ENCODE assay signal across 7 mouse cellular contexts in the genomic region with DNA sequence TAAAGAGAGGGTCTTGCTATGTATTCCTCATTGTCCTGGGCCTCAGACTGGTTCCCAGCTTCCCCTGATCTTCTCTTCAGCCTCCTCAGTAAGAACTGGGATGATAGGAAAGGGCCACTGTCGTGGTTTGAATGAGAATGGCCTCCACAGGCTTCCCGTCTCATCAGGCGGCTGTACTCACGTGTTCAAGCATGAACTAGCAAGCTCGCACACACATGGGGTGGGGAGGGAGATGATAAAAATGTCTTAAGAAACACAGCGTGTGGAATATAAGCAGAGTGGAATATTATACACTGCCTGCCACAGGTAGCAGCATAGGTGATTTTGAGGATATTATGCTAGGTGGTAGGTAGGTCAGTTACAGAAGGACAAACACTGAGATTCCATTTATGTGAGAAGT. TPM values are rescaled to one million over a fixed set of nuclear protein-coding genes. Genes with fewer than 3 reads are reported as not detected.
A peak's percentile ranks its signal among the peaks of the same experiment; 100 is the strongest.
DNase-seq lines count a peak whose midpoint lies in the region; ATAC-seq and TF ChIP-seq lines count a peak whose summit lies in the region.

No protein-coding gene starts in this region.

- H3K27me3 ChIP-seq in lung, embryonic 15.5 days = no peaks in the 10 kb centered on the region
- H3K27me3 ChIP-seq in forebrain, embryonic 10.5 days (ENCODE audit: poor library complexity, severe bottlenecking) = no peaks in the 10 kb centered on the region
- no peaks in the 10 kb centered on the region for H3K27me3 ChIP-seq in limb, embryonic 11.5 days (ENCODE audit: control insufficient read depth, insufficient read depth, low read length)
- no peaks in the 10 kb centered on the region for H3K27me3 ChIP-seq in small intestine, adult 2 months (ENCODE audit: control insufficient read depth, insufficient read depth, low read length)

- peaks cover 11% of the 10 kb centered on the region for H3K4me1 ChIP-seq in lung, embryonic 15.5 days
- peaks cover 21% of the 10 kb centered on the region for H3K4me1 ChIP-seq in forebrain, embryonic 10.5 days
- H3K4me1 ChIP-seq in limb, embryonic 11.5 days (ENCODE audit: control insufficient read depth, insufficient read depth, low read length) = peaks cover 5% of the 10 kb centered on the region
- H3K4me1 ChIP-seq in small intestine, adult 2 months (ENCODE audit: control insufficient read depth, insufficient read depth, insufficient read length, low read length) = peaks cover 14% of the 10 kb centered on the region

- H3K27ac ChIP-seq in lung, embryonic 15.5 days = peak overlapping the region; percentile 76; the same call in 1 of the 2 replicates
- peak overlapping the region; percentile 88 for H3K27ac ChIP-seq in forebrain, embryonic 10.5 days
- no peak overlapping the region for H3K27ac ChIP-seq in limb, embryonic 11.5 days (replicated peaks; ENCODE audit: low read depth, low read length)
- H3K27ac ChIP-seq in small intestine, adult 2 months (ENCODE audit: insufficient read depth, low read depth, low read length) = peak overlapping the region; percentile 82

- H3K36me3 ChIP-seq in lung, embryonic 15.5 days = no peaks in the 10 kb centered on the region
- peaks cover 7% of the 10 kb centered on the region for H3K36me3 ChIP-seq in forebrain, embryonic 10.5 days (replicated peaks)
- no peaks in the 10 kb centered on the region for H3K36me3 ChIP-seq in limb, embryonic 11.5 days (ENCODE audit: control insufficient read depth, insufficient read depth, low read length)
- H3K36me3 ChIP-seq in small intestine, adult 2 months (ENCODE audit: control insufficient read depth, insufficient read depth, low read length) = no peaks in the 10 kb centered on the region

- no peak for TF ChIP-seq POLR2A in small intestine, adult 2 months (IDR thresholded peaks at IDR 0.05; ENCODE audit: low read depth, low read length)

- TF ChIP-seq CTCF in small intestine, adult 2 months (IDR thresholded peaks at IDR 0.05; ENCODE audit: extremely low read depth, insufficient read length, insufficient replicate concordance, low read depth, low read length) = no peak

- H3K9ac ChIP-seq in lung, embryonic 15.5 days = 0 out of 2 replicates have a peak overlapping the region, but pooled peaks have one; percentile 51
- peak overlapping the region; percentile 75; the same call in 1 of the 2 replicates for H3K9ac ChIP-seq in limb, embryonic 11.5 days (ENCODE audit: low read length)

- no peaks in the 10 kb centered on the region for H3K9me3 ChIP-seq in lung, embryonic 15.5 days
- no peaks in the 10 kb centered on the region for H3K9me3 ChIP-seq in forebrain, embryonic 10.5 days
- H3K9me3 ChIP-seq in limb, embryonic 11.5 days (ENCODE audit: control insufficient read depth, low read length) = no peaks in the 10 kb centered on the region

- WGBS in lung, embryonic 15.5 days = 64% methylated on average over 6 of the region's 6 CpGs
- 72% methylated on average over 6 of the region's 6 CpGs for WGBS in forebrain, embryonic 10.5 days
- 73% methylated on average over 6 of the region's 6 CpGs for WGBS in limb, embryonic 11.5 days
- WGBS in small intestine, adult 2 months = 64% methylated on average over 6 of the region's 6 CpGs

- intact Hi-C loops in left cerebral cortex, postnatal 4 days (cut with DNase I) = no loop called here

- ATAC-seq in lung, embryonic 15.5 days (ENCODE audit: borderline replicate concordance, extremely low read depth, low FRiP score, low TSS enrichment) = no peak
- no peak for ATAC-seq in limb, embryonic 11.5 days (ENCODE audit: insufficient number of reproducible peaks, low FRiP score, low TSS enrichment, low read depth)

- H3K4me2 ChIP-seq in lung, embryonic 15.5 days = peak overlapping the region; percentile 72
- peak overlapping the region; percentile 85 for H3K4me2 ChIP-seq in limb, embryonic 11.5 days (ENCODE audit: low read depth, severe bottlenecking)

- peak overlapping the region; percentile 48 for H3K4me3 ChIP-seq in lung, embryonic 15.5 days
- H3K4me3 ChIP-seq in forebrain, embryonic 10.5 days = peak overlapping the region; percentile 65
- peak overlapping the region; percentile 50; the same call in 1 of the 2 replicates for H3K4me3 ChIP-seq in limb, embryonic 11.5 days (ENCODE audit: low read depth, low read length)
- no peak overlapping the region for H3K4me3 ChIP-seq in small intestine, adult 2 months (ENCODE audit: low read depth, low read length)

- no peak for DNase-seq in lung, adult 18-20 months
- DNase-seq in forebrain, embryonic 10.5 days (ENCODE audit: extremely low spot score, low spot score) = no peak
- DNase-seq in limb, embryonic 11.5 days (ENCODE audit: low spot score) = no peak
- DNase-seq in embryo, embryonic 11 days = no peak
- no peak for DNase-seq in left cerebral cortex, postnatal 4 days

RNA-seq across cellular contexts. Expression of gene Neil1, which starts 0.9 kb away (rescaled TPM):
- 7.8 and 10.0 TPM in 2 replicates for polyA plus RNA-seq in lung, embryonic 15.5 days (2015; fragmentation: Nextera tagmentation; extraction: Ambion mirVana)
- 5.6 and 6.0 TPM in 2 replicates for polyA plus RNA-seq in forebrain, embryonic 10.5 days (2016; fragmentation: Nextera tagmentation; extraction: Ambion mirVana)
- polyA plus RNA-seq in limb, embryonic 11.5 days (2014; fragmentation: Nextera tagmentation; extraction: Ambion mirVana) = 6.1 and 6.2 TPM in 2 replicates
- polyA plus RNA-seq in small intestine, adult 2 months (2012; rRNA removed) = 4.4 and 8.5 TPM in 2 replicates
- total RNA-seq in left cerebral cortex, postnatal 4 days (2021) = 1 to 10 TPM; 7.6 to 8.8 TPM

RNA-seq across cellular contexts. Expression of gene Commd4, which starts 9.1 kb away (rescaled TPM):
- 87.1 and 98.9 TPM in 2 replicates for polyA plus RNA-seq in lung, embryonic 15.5 days (2015; fragmentation: Nextera tagmentation; extraction: Ambion mirVana)
- 106 and 111 TPM in 2 replicates for polyA plus RNA-seq in forebrain, embryonic 10.5 days (2016; fragmentation: Nextera tagmentation; extraction: Ambion mirVana)
- 79.8 and 82.8 TPM in 2 replicates for polyA plus RNA-seq in limb, embryonic 11.5 days (2014; fragmentation: Nextera tagmentation; extraction: Ambion mirVana)
- 91.7 and 194 TPM in 2 replicates for polyA plus RNA-seq in small intestine, adult 2 months (2012; rRNA removed)
- 100 to 1,000 TPM in 1 of 2 experiments, 10 to 100 TPM in 1; 99.8 to 101 TPM for total RNA-seq in left cerebral cortex, postnatal 4 days (2021)

RNA-seq across cellular contexts. Expression of gene Man2c1, which starts 18.5 kb away (rescaled TPM):
- polyA plus RNA-seq in lung, embryonic 15.5 days (2015; fragmentation: Nextera tagmentation; extraction: Ambion mirVana) = 59.6 and 63.0 TPM in 2 replicates
- 63.3 and 68.8 TPM in 2 replicates for polyA plus RNA-seq in forebrain, embryonic 10.5 days (2016; fragmentation: Nextera tagmentation; extraction: Ambion mirVana)
- 20.1 and 24.8 TPM in 2 replicates for polyA plus RNA-seq in limb, embryonic 11.5 days (2014; fragmentation: Nextera tagmentation; extraction: Ambion mirVana)
- polyA plus RNA-seq in small intestine, adult 2 months (2012; rRNA removed) = 79.1 and 140 TPM in 2 replicates
- 100 to 1,000 TPM; 190 to 207 TPM for total RNA-seq in left cerebral cortex, postnatal 4 days (2021)
